Mouse (Mus musculus): ENCODE measurements at regions not wholly inside any gene's neighbourhood (a gene's known extent, or its start where the extent isn't known, plus 50 kb on each side); places are given as distances from the start of the nearest gene placed in this dataset.

DNA sequence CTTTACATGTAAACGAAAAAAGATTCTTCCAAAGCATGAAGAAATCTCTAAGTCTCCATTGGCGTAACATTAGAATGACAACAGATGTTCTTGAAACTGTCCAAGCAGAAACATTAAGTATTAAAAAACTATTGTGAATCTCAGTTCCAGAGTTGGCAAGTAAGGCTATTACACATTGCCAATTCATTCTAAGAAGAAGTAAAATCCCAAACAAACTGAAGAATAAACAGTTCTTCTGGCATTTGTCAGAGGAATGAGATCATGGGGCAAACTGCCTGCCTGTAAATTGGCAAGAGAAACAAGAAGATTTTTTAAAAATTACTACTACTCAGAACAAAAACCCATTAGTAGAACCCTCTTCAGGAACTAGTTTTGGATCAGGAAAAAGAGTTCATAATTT, 680.1 kb downstream of the Nova1 start:
- no peak for DNase-seq

DNA sequence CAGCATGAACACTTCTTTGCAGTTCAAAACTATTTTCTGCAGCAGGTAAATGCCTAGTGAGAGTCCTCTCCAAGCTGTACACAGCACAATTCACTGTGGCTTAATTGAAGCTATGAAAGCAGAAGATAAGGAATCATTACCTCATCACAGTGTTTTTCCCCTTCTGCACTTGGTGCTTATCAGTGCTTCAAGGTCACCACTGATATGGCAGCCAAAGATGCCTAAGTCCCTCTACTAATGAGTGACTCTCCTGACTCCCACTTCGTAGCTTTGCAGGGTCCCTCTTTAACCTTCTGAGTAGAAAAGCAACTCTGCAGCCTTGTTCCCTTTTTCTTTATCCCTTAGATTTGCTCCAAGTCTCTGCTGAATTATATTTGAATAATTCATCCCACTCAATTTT, 692.9 kb downstream of the Nova1 start:
- no peak for DNase-seq

DNA sequence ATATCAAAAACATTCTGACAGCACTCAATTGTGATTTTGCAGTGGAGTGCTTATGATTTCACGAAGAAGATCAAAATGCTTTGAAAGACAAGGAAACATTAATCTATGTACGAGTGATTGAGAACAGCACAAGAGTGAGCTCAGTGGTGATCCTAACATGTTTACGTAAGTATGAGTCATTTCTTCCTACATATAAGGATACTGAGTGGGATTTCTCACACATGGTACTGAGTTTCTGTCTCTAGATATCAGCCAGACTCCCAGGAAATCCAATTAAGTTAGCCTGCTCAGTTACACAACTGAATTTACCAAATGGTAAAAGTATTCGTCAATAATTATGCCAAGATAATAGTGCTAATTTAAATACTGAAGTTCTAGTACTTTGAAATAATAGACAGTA, 707.4 kb downstream of the Nova1 start:
- no peak for DNase-seq

DNA sequence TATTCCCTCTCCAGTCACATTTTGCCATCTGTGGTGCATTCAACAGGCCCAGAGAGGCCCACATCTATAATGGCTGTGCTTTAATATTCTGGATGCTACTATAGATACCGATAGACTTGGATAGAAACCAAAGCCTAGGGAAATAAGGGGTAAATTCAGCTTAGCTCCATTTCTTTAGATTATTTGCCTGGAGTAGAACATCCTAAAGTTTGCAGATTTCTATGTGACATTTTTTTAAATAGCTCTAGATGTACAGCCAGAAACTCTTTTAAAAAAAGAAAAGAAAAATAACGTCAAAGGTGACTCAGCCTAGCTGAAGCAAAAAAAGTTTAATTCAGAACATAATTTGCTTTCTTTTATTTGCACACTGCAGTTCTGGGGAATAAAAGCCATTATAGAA, 735.4 kb downstream of the Nova1 start:
- DNase-seq = no peak

DNA sequence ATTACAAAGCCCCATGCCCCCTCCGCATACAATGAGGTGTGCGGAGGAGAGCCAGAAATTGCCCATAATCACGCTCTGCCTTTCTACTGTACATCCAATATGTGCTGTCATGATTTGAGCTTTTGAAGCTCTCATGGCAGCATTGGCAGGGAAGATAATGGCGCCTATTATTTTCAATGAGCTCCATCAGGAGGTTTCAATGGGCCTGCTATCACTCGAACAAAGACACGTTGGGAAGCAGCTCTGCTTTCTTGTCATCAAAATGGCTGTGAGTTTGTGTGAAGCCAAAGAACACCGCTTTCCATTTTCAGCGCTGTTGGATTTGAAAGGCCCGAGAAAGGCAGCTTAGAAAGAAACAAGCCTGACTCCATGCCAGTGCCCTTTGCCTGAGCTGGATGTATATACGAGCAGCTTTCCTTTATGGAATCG, 742.9 kb downstream of the Nova1 start:
- DNase-seq = no peak

DNA sequence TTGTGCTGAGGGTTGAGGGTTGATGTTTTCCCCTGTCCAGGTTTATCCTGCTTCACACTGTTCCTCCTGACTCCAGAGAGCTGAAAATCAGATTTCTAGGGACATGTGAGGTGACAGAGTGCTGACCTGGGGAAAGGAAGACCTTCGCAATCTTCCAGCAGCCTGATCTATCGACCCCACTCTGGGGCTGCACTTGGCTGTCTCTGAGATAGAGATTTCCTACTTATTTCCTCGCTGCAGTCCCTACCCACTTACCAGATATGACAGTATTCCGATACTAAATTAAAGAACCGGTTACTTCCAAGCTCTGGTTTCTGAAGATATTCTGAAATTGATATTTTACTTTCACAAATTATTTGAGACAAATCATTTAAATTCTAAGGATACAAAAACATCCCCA, 743.4 kb downstream of the Nova1 start:
- DNase-seq = no peak

DNA sequence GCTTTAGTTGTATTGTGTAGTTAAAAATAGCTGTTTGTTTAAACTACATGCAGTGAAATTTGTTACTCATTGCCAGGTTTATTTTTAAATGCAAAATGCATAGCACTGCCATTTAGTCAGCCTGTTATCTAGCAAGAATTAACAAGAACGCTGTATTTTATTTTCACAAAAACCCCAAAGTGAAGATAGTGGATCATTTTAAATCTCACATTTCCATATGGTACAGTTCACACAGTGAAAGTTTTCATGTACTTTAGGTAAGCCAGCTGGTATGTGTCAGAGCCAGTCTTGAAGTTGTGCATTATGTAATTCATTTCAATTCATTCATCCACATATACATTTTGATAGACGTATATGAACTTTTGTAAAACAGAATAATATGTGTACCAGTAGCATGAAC, 751.8 kb downstream of the Nova1 start:
- DNase-seq = no peak

DNA sequence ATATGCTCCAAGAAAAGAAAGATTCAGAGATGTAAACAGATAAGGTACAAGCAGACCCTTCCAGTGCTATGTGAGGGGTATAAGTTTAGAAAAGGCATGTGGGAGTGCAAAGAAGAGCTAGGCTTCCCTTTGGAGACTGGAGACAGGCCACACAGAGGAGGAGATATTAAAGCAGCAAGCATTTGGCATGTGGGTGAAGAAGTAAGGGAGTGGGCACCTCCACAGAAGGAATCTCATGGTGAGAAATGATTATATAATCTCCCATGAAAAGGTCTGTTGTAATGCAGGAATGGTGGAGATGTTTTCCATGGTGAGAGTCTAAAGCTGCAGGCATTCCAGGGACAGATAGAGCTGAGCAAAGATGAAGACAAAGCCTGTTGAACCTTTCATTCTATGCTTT, 778.1 kb downstream of the Nova1 start:
- no peak for DNase-seq

DNA sequence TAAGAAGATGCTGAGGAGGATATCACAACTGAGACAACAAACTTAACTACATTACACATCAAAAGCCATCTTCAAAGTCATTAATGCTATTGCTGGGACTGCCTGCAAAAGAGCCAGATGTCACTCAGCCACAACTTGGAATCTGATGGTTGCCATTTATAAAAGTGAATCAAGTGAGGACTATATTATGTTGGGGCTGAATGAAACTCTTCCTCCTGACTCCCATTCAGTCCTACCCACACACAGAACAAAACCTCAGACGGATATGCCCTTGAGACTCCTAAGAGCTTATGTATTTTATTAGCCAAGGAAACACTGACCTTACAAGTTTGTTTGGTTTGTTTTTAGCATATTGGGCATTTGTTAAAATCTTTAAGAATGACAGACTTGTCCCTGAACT, 778.5 kb downstream of the Nova1 start:
- DNase-seq = no peak

DNA sequence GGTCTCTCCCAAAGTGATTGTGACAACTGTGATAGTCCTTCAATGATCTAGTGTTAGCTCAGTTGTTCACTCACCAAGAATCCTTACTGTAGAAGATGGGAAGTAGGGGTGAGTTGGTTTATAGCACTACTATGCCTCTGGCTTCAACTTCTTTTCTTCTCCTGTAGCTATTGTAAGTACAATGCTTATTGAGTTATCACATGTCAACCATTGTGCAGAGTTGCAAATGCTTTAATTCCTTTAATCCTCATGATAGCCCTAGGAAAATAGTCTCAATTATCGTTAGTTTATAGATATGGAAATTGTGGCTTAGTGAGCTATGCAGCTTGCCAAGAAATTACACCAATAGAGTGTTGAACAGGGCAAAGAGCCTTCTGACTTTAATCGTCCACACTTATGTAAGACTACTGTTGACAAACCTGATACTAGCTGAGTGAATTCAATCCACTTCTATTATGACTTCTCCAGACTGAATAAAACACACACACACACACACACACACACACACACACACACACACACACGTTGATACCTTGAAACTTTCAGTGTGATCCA, 782.1 kb downstream of the Nova1 start:
- DNase-seq = no peak

DNA sequence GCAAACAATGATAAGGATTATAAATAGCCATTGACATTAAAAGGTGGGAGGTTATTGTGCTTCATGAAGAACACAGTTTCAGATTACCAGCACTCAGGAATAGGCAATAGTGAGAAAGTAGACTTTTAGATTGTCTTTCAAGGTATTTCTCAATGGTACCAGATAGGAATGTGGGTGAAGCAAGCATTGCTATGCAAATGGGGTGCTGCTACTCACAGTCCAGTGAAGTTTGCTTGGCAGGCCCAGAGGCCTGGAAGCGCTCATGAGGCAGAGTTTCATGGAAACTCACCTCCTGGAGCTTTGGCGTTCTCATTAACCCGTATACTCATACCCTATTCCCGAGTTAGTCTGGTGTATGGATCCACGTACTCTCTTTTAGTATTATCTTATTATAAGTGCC, 793.5 kb downstream of the Nova1 start:
- no peak for DNase-seq

DNA sequence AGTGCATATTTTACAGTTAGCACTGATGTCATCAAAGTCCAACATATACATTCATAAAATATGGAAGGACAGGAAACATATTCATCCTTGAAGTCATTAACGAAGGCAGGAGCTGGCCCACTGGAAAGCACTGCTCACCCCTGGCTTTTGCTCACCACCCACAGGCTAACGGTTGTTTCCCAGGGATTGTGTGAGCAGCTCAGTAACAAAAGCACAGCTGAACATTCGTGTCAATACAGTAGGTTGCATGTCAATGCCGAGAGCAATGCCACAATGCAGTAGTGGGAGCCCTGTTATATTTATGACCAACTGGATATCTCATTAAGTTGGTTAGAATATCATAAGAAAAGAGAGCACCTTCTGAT, 797.2 kb downstream of the Nova1 start:
- no peak for DNase-seq

DNA sequence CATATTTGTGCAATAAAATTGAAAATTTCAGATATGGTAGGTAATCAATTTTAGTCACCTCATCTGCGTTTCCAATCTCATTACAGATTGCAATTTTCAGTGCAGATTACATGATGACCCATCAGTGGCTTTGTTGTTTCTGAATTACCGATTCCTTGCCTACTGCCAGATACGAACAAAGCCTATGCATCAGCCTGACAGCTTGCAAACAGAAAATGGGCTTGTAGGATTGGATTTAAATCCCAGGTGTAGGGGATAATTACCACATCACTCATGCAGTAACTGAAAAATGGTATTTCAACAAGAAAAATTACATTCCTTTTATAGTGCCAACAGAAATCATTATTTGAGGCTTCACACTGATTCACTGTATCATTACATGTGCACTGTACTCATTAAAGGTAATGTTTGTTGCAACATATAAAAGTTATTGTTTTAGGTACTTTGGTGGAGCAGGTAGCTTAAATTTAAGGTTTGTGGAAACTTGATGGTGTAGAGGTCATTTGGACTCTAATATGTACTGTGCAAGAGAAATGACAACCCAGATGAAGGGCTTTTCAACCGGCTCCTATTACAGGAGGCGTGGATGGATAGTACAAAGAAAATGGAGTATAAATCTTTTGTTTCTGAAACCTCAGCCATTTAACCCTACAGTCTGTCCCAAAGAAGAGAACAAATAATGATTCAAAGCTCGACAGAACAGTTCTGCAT, 797.7 kb downstream of the Nova1 start:
- DNase-seq = no peak

DNA sequence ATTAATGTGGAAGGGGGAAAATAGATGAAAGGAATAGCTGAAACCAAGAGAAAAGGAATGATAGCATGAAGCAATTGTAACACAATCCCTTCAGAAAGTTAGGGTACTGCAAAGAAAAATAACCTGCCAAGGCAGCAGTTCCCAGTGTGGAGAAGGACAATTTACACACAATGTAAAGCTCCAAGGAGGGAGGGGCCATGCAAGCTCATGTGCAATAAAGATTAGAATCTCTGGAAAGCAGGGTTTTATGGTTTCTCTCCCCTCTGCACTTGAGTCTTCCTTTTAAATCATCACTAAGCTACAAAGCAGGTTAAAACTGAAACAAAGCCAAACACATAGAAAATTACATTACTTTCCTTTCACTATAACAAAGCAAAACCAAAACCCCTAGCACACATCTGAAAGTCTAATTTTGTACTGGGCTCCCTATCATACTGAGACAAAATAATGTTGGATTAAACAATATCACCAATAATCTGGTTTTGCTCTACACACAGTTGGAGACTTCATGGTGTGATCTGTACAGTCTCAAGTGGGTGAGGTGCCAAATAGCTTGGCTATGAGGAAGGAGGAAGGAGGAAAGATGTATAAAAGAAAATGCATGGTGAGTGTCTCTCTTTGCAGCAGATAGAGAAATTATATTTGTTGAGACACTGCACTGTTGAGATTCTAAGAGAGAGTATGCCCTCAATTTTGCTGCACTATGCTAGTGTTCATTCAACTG, 840.9 kb downstream of the Nova1 start:
- DNase-seq = no peak

DNA sequence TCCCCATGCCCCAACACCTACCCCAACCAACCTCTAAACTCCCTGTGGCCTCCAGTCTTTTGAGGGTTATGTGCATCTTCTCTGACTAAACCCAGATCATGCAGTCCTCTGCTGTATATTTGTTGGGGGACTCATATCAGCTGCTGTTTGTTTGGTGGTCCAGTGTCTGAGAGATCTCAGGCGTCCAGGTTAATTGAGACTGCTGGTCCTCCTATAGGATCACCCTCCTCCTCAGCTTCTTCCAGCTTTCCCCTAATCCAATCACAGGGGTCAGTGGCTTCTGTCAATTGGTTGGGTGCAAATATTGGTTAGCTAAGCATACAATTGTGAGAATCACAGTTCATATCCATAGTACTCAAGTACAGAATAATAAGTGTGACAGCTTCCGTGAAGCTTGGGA, 842.9 kb downstream of the Nova1 start:
- no peak for DNase-seq

DNA sequence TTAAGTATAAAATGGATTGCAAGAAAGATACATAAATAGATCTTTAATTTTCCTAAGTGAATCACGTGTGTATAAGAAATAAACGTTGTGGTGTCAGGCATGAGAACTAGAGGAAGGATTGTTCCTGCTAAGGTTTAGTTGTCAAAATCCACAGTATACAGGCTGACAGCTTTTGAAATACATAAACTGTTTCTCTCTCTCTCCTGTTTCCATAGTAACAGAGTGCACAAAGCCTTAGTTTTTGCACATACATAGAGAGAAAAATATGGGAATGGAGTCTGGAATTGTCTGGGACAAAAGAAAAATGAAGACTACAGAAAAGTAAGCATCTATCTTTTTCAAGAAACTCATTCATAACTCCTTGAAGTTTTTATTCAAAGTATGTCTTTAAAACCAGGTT, 848.3 kb downstream of the Nova1 start:
- no peak for DNase-seq

DNA sequence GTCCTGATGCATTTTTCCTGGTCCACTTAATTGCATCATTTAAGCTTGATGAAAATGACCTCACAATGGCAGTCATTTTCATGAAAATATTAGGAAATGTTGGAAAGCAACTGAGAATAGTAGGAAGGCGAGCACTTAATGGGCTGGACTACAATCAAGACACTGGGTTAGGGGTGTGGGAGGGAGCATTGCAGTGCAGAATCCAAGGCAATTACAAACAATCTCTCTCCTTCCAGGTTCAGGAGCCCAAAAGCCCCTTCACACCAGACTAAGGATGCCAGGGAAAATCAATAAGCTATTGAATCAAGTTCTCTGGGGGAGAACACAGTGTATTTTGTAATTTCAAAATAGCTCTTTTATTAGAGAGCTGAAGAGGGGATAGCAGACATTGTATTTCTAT, 848.8 kb downstream of the Nova1 start:
- no peak for DNase-seq

DNA sequence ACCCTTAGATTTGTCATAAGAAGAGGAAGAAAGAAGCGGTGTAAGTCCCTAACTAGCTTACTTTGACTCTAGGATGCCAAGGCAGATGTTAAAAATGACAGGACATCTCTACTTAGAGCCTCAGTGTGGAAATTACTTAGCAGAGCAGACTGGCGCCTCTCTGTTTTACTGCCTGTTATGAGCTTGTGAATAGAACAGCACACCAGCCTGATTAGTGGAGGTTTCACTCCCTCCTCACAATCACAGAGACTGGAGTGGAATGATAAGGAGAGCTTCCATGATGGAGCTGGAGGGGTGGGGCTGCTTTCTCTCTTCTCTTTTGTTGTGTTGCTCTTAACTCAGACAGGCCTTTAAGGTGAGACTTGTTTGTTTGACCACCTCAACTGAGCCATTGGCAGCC, 871.8 kb downstream of the Nova1 start:
- no peak for DNase-seq

DNA sequence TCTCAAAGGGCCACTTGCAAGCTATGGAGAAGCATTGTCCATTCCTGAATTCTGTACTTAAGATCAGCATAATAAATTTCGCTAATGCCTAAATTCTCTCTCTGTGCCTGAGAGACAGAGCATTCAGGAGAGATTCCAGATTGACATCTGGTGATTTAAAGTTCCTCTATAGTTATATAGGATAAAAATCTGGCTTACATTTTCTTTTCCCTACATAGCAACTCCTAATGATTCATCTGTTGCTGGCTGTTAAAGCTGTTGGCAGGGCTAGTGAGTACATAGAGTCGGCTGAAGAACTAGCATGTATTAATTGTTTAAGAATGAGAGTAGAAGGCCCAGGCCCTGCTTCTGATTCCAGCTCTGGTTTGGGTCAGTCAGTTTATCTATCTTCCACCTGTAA, 870.0 kb upstream of the Stxbp6 start:
- DNase-seq = no peak

DNA sequence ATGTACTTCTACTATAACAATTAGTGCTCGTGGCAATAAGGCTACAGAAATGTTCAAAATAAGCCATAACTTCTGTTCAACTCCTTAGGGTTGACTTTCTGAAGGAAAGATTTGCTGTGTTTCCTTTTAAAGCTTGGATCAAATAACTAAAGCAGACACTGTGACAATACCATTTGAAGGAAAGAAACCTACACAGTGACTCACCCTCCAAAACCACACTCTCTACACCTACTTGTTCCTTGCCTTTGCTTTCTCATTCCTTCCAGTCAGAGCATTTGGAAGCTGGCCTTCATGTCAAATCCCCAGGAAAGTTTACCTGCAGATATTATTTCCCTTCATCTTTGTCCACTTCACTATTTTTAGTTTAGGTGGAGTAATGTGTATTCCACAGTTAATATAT, 867.9 kb upstream of the Stxbp6 start:
- no peak for DNase-seq

DNA sequence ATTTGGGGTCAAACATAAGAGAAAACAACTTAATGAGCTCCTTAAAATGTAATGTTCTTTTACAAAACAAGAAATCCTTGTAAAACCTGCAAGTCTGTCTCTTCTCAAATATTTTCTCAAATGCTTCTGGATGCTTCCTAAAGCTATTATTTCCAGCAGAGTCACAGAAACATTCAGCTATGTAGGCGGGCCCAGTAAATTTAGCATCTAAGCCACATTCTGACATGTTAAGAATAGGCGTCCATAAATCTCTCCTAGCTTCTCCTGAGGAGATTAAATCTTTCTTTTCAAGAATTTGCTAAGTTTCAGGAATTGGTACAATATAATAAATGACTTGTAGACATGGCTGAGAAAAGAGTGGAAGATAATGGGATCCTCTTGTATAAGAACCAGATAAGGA, 858.9 kb upstream of the Stxbp6 start:
- no peak for DNase-seq

DNA sequence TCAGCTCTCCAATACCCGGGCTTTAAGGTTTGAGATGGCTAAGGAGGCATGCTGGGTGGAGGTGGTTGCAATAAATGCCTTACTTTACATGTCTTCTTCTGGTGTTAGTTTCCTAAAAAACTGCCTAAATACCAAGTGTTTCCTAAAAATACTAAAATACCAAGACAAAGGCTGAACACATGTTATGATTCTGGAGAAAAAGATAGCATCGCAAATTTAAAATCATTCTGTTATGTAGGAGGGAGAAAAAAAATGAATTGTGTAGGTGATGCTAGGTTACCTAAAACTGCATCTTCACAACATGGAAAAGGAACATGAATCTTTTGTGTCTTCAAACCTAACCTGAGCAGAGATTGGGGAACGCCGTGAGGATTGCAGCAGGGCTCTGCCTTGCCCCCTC, 857.7 kb upstream of the Stxbp6 start:
- no peak for DNase-seq

DNA sequence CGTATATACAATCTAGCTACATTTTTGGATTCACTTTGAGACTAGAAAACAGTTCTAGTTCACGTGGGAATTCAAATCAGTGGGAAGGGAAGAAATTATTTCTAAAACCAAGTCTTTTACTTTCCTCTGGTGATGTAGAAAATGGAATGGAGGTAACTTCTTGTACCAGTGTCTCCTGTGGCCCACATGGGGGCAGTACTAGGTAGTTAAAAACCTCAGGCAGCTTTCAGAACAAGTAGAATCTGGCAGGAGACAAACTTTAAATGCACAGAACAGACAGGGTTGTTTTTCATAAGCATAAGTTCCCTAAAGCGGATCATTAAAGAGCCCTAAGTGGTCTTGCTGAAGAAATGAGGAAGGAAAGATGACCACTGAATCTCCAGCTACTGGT, 855.2 kb upstream of the Stxbp6 start:
- peak; percentile 14 for DNase-seq

DNA sequence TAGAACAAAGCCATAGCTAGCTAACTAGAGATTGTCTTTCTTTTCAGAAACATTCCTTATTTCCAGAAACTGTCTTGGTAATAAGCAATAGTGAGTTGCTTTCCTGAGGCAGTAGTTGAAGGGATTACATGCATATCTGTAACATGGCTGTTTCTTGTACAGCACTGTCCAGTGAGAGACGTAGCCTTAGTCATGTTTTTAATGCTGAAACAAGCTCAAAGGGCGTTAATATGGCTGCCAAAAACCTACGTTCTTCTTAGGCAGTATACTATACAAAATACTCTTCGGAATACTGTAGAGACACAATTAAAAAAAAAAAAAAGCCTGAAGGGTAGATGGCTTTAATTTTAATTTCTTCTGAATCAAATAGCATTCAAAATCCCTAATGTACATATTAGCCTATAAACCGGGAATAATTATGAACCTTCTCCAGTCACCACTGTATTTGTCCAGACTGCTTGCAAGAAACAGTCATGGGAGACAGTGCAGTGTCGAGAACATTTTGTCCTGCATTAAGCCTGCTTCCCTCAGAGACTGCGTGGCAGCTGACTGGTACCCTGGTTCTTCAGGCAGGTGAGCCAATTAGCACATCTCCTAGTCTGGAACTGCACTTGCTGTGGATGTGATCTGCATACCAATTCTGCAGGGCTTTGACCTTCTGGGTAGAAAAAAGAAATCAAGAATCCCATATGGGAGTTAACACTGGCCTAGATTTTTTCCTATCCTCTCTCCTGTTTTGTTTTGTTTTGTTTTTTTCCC, 854.7 kb upstream of the Stxbp6 start:
- no peak for DNase-seq

Measured in kidney, postnatal 14 days (tissue).